Comparison of ENCODE assay signal across 12 mouse cellular contexts in genomic region chr13:50322512-50322911, GRCm38 (mm10).
A peak's percentile ranks its signal among the peaks of the same experiment; 100 is the strongest.
DNase-seq lines count a peak whose midpoint lies in the region; ATAC-seq and TF ChIP-seq lines count a peak whose summit lies in the region.
"Had no signal": no experiment of that assay in that cellular context is flagged by ENCODE, and none has a peak within 500 bp of the region (broad histone marks: within the 10 kb centered on the region; RNA-seq: fewer than 3 reads in every experiment).

No protein-coding gene starts in this region.

- 67% methylated on average over 4 of the region's 4 CpGs for WGBS in hindbrain, postnatal 0 days

- peak; percentile 24; the same call in 1 of the 2 replicates for TF ChIP-seq CTCF in layer of hippocampus, adult 2 months (conservative IDR thresholded peaks at IDR 0.05)
- TF ChIP-seq CTCF in E14TG2a.4 (conservative IDR thresholded peaks at IDR 0.05; ENCODE audit: low read length): peak; percentile 38
- no peak; the same call in 1 of the 2 replicates for TF ChIP-seq CTCF in hindbrain, postnatal 0 days (IDR thresholded peaks at IDR 0.05; ENCODE audit: low read depth)

- DNase-seq in layer of hippocampus, adult 2 months (ENCODE audit: low spot score in 2 of 2): no peak
- DNase-seq in layer of hippocampus, adult 9-10 months (ENCODE audit: low spot score): no peak
- peak; percentile 77 for DNase-seq in R1 (ENCODE audit: low read depth, low spot score)
- no peak for DNase-seq in hindbrain, postnatal 0 days (ENCODE audit: low spot score)
- DNase-seq: lung, postnatal 4 days; thymus, postnatal 36 days had no signal

- no peaks in the 10 kb centered on the region for H3K36me3 ChIP-seq in E14TG2a.4 (ENCODE audit: insufficient read depth, low read length)
- H3K36me3 ChIP-seq in hindbrain, postnatal 0 days (ENCODE audit: insufficient read depth, low read length): no peaks in the 10 kb centered on the region
- H3K36me3 ChIP-seq: heart, embryonic 15.5 days; limb, embryonic 13.5 days had no signal

- no peaks in the 10 kb centered on the region for H3K27me3 ChIP-seq in E14TG2a.4 (ENCODE audit: insufficient read depth, low read length)
- no peaks in the 10 kb centered on the region for H3K27me3 ChIP-seq in hindbrain, postnatal 0 days (ENCODE audit: insufficient read depth, low read length)
- H3K27me3 ChIP-seq: heart, embryonic 15.5 days; limb, embryonic 13.5 days; Patski had no signal

- H3K9me3 ChIP-seq in E14TG2a.4 (ENCODE audit: low read length): peaks cover 2% of the 10 kb centered on the region; the same call in 1 of the 2 replicates
- no peaks in the 10 kb centered on the region for H3K9me3 ChIP-seq in hindbrain, postnatal 0 days (ENCODE audit: low read length)
- H3K9me3 ChIP-seq: heart, embryonic 15.5 days; limb, embryonic 13.5 days had no signal

- H3K4me1 ChIP-seq in E14TG2a.4 (replicated peaks; ENCODE audit: low read depth, low read length): peaks cover 4% of the 10 kb centered on the region; the same call in 1 of the 2 replicates
- no peaks in the 10 kb centered on the region for H3K4me1 ChIP-seq in hindbrain, postnatal 0 days (ENCODE audit: insufficient read depth, low read length)
- H3K4me1 ChIP-seq: heart, embryonic 15.5 days; limb, embryonic 13.5 days had no signal

- H3K9ac ChIP-seq in hindbrain, postnatal 0 days (replicated peaks; ENCODE audit: low read length): no peak overlapping the region
- H3K9ac ChIP-seq: heart, embryonic 15.5 days; limb, embryonic 13.5 days had no signal

- ATAC-seq in megakaryocyte progenitor cell, adult 5-6 weeks (replicated peaks; ENCODE audit: poor library complexity): peak; percentile 57
- ATAC-seq in megakaryocyte-erythroid progenitor cell, adult 5-6 weeks (replicated peaks; ENCODE audit: low FRiP score, low TSS enrichment, poor library complexity, severe bottlenecking): no peak
- no peak for ATAC-seq in hindbrain, postnatal 0 days
- ATAC-seq: Patski had no signal

- H3K4me2 ChIP-seq in hindbrain, postnatal 0 days (ENCODE audit: low read depth, low read length): no peak overlapping the region
- H3K4me2 ChIP-seq: heart, embryonic 15.5 days; limb, embryonic 13.5 days had no signal

- H3K4me3 ChIP-seq in layer of hippocampus, adult 2 months: no peak overlapping the region
- no peak overlapping the region for H3K4me3 ChIP-seq in E14TG2a.4 (replicated peaks; ENCODE audit: low read length)
- no peak overlapping the region for H3K4me3 ChIP-seq in hindbrain, postnatal 0 days (ENCODE audit: low read length)
- H3K4me3 ChIP-seq: heart, embryonic 15.5 days; limb, embryonic 13.5 days had no signal

- no peak overlapping the region for H3K27ac ChIP-seq in layer of hippocampus, adult 2 months
- no peak overlapping the region for H3K27ac ChIP-seq in hindbrain, postnatal 0 days
- H3K27ac ChIP-seq: heart, embryonic 15.5 days; limb, embryonic 13.5 days had no signal
